Mouse (Mus musculus) stomach, postnatal 0 days (tissue): ENCODE results near the gene Erich6.

ENCODE experiments used
- CTCF ChIP-seq: IDR thresholded peaks from 2 replicates; pipeline ENCODE4 v1.5.1; 2016; ENCODE audit warnings: antibody characterized with exemption, low read depth, mild to moderate bottlenecking, moderate library complexity
- EP300 ChIP-seq: optimal IDR thresholded peaks from 2 replicates; pipeline ENCODE3; 2016; ENCODE audit warnings: antibody characterized with exemption

GRCm38 (mm10) chr3:58677615-58678014 lies 40.6 kb upstream of the Erich6 start:
- TF ChIP-seq CTCF (no peak), EP300 (no peak)
